Mouse (Mus musculus) embryo, embryonic 9.5 days (tissue): ENCODE data around the gene Gm13889.

Source experiments
- DNase-seq: peaks from one replicate; pipeline ENCODE4 v3.0.0-alpha.2; 2017; ENCODE audit errors: extremely low spot score

The Gm13889 gene

DNA sequence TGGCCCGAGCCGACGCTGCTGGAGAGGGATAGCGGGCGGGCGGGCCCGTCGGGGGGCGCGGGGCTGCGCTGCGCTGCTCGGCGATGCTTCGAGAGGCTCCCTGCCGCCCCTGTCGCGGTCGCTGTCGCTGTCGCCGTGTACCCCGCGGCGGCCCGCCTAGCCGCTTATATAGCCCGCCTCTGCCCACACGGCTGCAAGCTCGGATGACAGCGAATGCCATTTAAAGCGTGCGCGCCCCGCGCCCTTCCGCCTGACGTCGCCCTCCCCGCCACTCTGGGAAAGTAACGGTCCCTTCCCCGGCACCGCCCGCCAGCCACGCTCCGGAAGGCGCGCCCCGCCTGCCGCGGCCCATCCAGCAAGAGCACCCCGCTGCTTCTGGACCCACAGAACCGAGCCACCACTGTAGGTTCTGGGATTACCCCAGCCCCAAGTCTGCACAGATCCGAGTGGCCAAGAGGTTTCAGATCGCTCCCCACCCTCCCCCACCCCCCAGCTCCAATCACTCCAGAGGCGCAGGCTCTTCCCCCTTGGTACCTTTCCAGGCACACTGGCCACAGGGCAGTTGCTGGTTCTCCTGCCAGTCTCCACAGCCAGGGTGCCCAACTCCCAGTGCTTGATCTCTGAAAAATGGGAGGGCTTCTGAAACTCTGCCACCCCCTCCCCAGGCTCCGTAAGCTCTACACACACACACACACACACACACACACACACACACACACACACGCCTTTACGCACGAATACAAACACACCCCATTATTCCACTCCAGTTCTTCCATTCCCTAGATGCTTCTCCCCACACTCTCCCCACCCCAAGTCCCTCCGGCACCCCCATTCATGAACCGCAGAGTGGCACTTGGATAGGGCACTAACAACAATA, at the start of gene Gm13889:
Gm13889 (minus strand) TSS at position 294 of the 877 bp plus-strand sequence.
- peak; percentile 58 for DNase-seq

DNA sequence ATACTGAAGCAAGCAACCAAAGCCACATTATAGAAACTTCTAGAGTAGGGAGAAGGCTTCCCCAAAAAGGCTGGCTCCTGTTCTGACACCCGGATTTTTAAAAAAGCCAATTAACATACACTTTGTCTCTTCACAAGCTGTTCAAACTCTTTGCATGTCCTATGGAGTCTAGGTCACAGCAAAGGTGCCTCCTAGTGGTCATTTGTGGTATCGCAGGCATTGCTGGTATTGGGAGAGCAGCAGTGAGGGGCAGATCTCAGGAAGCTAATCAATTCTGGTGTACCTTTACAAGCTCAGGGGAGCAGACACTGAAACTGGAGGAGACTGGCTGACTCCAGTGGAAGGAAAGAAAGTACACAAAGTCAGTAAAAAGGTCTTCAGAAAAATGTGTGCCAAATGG, 45.3 kb upstream of the Gm13889 start:
- peak; percentile 77 for DNase-seq

DNA sequence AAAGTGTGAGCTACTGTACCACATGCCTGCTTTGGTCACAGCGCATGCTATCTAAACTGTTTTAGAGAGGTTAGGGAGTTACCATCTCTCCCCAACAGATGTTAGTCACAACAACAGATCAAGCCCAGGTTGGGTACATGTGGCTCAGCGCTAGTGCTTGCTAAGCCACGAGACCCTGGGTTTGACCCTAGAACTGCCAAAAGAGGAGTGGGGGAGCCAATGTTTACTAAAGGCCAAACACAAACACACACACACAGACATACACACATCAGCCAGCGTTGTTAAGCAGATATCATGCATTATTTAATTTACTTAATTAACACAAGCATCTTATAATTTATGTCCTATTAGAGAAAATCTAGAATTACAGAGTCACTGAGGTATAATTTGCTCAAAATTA, 44.9 kb upstream of the Gm13889 start:
- no peak for DNase-seq

DNA sequence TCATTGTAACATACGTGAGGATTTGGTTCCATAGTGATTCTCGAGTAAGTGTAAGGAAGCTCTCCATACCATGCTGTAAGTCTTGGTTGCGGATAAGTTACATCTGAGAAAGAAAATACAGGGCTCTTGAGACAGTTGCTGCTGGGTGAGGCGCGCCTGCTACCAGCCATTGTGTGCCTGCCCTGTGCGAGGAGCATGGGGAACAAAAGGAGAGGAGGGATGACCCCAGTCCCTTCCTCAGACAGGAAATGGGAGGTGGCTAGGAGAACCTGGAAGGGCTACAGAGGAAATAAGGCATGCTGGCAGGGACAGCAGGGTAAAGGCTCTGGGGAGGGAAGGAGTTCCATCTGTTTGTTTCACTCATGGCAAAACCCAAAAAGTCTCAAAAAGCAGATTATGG, 44.4 kb upstream of the Gm13889 start:
- no peak for DNase-seq

DNA sequence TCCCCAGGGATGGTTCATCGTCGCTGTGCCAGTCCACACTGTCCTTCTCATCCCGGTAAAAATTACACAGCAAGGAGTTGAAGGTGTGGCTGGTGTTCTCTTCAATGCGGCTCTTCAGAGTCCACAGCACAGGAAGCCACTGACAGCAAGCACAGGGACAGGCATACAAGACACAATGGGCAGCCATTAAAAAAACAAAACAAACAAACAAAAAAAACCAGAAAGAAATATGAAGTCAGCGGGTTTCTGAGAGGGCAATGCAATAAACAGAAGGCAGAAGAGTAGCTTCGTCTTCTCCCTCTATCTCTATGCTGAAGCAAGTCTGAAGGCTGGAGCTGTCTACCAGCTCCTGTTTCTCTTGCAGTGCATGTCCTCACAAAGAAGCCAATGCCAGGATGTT, 39.3 kb upstream of the Gm13889 start, which contains the start of gene Gm27027:
Gm27027 (minus strand) TSS at position 101 of the 400 bp plus-strand sequence.
- no peak for DNase-seq

DNA sequence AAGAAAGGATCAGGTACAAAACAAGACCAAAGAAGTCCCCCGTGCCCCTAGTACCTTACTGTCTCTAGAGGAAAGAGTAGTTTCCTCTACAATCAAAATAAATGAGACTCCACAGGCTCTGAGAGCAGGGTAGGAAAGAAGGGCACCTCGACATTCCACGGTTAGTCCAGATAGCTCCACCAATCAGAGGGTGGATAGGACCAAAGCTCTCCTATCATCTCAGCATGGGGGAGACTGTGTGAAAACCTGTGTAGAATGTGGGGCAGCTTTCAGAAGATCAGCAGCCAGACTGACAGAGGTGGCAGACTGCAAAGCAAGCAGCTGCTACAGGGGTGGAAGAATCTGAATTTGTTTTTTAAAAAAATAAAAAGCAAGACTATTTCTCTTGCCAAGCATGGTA, 35.8 kb upstream of the Gm13889 start:
- DNase-seq, result no peak

DNA sequence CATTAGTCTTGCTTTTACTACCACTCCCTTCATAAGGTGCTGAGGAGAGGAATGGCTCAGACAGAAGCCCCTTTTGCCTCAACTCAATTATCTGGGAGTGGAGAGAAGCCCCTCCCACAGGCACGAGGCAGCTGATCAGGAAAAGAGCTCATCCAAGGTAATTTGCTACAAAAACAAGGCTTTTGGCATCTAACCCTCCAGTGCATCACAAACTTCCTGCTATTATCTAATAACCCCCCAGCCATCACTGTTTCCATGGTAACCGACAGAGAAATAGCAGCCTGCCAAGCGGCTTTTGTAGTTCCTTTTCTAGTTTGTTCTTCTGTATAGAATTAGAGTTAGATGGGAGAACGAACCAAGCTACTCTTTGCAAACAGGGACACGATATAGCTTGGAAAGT, 35.3 kb upstream of the Gm13889 start:
- DNase-seq, result no peak

DNA sequence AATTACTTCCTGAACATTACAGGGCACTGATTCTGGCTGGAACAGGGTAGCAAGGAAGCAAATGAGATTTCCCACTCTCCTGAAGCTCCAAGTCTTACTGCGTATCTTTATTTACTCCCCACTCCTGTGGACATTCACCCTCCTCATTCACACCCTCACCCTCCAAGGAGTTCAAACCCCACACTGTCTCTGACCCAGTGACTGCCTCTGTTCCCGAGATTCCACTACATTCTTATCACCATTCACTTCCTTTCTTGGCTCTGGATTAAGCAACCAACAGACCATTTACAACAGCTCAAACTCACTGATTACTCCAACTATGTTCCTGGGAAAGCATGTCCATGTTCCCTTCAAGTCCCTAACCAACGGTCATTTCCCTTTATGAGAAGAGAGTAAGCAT, 34.3 kb upstream of the Gm13889 start:
- no peak for DNase-seq

DNA sequence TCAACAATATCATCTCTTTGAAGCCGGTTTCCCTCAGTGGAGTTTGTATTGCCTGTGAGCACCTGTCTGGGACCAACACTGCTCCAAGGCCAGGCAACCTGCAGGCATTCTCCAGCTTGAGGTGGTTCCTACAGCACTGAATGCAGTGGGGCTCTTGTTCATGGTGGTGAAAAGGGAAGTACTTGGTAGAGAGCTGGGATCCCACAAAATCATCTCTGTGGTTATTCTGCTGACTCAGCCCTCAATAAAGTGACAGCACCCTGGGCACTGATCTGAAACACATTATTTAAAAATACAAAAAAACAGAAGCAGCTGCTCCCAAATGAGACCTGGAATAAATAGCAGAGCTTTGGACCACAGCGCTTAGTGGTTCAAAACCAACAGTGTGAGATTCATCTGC, 31.4 kb upstream of the Gm13889 start:
- no peak for DNase-seq

DNA sequence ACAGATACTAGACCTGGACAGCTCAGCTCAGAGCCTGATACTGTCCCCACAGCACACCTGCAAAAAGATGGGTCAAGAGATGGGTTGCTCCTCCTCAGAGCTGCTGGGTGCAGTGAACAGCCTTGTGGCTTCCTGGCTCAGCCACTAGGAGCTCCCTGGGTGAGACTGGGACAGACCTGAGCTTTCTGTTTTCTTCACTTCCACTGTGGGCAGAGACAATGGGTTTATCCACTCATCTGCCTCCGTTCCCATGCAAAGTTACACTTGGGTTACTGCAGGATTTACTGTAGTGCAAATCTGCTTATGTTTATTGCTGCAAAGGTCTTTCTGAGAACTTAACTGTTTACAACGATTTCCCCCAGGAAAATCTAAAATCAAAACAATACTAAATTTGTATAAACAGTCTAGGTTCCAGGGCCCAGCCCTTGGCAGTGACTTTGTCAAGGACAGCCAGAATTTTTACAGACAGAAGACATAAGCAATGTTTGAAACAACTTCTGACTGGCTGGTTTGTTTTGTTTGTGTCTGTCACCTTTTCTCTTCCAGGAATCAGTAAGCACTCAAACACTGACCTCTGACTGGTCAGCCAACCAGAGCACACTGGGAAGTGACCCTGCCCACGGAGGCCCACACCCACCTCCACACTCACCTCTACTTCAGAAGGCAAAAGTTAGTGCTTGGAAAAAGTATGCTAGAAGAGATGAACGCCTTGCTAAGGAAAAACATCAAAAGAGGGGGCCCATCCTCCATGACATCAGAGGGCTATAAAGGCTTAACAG, 25.6 kb upstream of the Gm13889 start:
- no peak for DNase-seq

DNA sequence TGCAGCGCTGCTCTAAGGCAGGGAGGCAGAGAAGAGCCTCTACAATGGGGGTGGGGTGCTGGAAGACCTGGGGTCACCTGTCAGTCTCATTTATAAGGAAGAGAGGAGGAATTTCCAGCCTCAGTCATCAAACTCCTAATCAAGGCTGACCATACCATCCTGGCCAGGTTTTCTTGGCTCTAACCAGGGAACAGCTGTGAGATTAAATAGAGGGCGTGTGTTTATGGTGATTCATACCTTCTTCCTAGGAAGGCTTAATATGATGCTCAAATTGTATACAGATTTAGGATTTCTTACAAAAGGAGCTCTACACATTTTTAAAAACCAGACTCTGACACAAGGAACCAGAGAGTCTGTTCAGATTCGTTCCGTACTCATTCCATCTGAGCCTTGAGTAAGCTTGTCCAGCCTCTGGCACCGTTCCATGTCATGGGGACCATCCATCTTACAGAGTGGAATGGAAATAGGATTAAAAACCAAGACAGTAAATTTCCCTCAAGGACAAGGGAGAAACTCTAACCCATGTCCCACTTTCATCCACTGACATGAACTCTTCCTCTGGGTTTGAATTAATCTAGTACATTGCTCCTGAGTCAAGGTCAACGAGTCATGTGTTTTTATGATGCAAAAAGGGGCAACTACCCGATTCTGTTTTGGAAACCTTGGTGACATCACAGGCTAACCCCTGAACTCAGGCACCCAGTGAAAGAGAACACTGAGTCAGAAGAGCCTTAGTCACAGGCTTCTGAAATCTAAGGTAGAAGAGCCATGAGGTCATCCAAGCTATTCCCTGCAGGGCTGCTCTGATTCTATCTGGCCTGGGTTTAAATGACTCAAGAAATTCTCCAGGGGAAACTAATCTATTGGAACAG, 22.5 kb upstream of the Gm13889 start:
- no peak for DNase-seq

DNA sequence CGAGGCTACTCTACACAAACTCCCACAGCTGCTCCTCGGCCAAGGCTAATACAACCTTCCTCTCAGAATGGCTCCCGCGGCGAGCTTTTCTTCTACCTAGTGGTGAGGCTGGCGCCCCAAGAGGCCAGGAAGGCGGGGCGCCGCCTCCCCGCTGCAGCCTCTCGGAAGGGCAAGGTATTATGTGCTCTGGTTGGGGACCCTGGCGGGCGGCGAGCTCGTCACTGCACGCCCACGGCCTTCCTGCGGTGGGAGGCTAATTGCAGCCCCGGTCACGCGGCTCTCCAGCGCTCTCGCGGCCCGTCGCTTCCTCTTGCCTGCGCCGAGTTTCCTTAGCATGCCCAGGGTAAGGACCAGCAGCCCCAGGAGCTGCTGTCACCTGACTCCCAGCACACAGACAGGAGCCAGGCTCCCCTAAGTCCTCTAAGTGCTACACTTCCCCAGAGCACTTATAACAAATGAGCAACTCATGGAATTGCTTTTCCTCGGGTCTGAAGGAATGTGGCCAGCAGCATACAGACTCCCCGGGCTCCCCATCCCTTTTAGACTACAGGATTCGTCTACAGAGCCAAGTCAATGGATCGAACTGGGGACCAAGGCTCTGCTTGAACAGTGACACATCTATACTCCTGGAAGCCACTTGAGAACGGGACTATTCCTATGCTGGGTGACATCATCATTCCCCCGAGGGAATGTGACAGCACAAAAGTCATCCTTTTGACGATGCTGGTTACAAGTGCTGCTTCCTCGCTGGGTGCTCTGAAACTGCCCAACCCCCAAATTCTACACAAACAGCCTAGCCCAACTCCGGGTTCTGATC, 19.6 kb upstream of the Gm13889 start:
- peak; percentile 59 for DNase-seq

DNA sequence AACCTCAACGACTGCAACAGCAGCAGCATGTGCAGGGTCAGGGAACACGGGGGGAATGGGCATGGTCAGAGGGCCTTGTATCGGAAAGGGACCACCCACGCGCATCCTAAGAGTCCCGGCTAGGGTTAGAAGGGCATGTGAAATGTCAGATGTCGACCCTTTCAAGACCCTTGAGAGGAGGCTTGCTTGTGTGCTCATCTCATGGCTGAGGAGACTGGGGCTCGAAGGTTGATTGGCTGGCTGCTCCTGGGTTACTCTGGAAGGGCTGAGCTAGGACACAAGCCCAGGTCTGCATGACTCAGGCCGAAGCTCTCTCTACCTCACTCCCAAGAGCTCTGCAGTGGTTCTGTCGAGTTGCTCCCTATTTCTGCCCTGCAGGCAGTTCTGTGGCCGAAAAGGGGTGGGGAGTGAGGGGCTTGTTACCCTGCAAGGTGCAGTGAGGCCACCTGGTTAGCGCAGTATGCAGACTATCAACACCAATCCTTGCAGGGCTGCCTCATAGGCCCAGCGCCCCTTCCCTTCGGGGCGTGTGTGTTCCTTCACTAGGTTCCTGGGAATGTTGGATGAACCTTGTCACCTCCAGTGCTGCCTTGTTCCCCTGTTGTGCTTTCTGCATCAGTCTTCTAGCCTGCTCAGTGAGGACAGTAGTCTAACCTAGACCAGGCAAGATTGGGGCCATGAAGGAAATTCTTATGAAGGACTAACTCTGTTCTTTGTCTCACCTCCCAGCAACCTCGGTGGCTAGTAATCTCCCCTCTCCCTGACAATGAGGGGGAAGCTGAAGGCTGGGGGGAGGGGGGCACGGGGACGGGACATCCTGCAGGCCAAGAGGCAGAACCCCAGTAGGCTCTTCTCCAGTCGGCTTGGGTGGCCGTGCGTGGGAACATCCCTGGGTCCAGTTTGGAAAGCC, 18.8 kb upstream of the Gm13889 start:
- DNase-seq, result peak; percentile 49

DNA sequence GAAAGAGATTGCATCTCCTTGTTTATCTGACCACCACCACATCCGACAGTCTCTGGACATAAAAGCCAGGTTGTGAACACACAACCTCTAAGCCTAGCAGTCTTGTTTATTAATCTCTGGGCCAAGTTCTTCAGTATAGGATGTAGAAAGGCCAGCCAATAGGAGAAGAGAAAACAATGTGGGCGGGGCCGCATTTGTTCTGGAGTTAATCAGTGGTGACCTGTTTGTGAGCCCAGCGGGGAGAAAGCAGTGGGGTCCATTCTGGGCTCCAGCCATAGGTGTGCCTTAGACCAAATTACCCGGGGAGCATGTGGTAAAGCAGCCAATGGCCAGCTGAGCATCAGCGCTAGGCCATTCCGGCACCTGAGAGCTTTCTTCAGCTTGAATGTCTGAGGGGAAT, 18.0 kb upstream of the Gm13889 start:
- no peak for DNase-seq

DNA sequence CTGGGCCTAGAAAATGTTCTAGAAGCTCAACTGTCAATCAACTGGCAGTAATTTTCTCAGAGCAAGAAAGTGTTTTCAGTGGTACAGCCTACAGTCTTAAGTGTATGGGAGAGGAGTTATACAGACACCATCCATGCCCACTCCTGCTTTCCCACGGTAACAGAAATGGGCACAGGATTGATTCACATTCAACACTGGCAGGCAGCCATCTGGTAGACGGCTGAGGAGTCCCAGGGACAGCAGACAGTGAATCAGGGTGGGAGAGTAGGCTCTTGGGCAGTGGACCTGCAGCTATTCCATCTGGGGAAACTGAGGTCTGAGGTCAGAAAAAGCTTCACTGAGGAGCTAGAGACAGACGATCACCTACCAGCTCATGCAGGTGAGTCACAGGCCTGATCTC, 14.6 kb upstream of the Gm13889 start:
- no peak for DNase-seq

DNA sequence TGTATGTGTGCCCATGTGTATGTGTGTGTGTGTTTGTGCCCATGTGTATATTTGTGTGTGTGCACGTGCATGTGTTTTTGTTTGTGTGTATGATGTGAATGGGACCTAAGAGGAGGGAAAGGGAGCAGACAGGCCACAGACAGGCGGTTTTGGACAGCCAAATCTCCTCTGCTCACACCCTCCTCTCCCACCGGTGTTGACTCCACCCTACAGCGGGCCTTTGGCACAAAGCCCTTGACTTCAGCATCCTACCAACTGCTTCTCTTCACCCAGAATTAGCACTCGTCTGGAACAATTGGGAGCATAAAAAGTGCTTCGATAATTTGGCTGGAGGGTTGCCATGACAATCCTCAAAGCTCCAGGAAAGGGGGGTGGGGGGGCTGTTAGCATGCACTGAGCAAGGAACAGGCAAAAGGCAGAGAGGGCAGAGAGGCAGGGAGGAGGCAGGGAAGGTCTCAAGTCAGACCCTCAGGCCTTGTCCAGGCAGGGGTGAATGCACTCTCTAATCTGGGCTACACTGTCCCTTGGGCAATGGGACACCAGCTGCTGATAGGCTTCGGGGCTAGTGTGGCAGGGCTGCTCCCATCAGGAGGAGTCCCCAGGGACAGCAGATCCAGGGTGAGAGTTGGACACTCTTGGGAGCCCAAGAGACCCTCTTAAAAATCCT, 7.6 kb upstream of the Gm13889 start:
- DNase-seq, result no peak

DNA sequence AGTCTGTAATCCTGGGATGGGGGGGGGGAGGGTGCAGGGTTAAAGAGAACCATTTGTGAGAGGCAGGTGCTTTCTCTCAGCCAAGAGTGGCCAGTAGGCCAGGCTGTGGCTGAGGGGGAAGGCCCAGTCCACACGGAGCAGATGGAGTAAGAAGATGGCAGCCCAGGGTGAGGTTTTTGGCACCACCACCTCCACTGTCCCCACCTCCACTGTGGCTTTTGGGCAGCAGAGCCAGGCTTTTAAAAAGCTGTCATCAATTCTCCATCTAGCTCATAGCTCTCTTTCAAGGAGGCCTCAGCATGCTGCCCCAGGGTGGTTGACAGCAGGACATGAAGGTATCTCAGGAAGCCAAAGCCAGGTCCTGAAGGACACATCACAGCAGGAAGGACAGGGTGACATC, 6.8 kb upstream of the Gm13889 start:
- no peak for DNase-seq

DNA sequence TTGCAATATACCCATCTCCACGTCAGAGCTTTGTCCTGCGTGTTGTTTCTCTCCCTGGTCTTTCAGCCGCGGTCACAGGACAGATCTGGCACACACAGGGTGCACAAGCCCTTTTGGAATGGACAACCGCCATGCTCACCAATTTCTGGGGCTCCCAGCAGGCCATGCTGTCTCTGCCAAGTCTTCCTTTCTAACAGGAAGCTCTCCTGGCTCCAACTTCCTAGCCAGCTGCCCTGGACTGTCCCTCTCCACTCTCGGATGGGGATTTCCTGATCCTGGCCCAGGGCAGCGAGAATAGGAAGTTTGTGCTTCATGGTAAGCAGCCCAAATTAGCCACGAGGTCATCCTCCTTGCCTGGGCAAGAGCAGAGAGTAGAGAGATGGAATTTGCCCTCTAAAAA, 4.7 kb upstream of the Gm13889 start:
- DNase-seq, result no peak

DNA sequence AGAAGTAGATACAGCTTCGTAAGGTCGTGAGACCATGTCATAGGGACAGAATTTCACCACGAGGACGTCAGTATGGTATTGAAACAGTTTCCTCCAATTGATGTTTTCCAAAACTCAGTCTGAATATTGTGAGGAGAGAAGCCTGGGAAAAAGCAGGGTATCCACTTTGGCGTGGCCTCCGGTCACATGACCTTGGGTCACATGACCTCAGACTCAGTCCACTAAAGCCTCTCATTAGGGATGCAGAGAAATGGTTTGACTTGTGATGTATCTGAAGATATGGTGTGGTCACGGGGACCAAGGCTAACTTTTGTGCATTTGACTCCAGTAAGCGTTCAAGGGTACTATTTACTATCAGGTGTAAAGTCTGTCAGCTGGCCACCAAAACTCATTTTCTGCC, 2.3 kb upstream of the Gm13889 start:
- no peak for DNase-seq

DNA sequence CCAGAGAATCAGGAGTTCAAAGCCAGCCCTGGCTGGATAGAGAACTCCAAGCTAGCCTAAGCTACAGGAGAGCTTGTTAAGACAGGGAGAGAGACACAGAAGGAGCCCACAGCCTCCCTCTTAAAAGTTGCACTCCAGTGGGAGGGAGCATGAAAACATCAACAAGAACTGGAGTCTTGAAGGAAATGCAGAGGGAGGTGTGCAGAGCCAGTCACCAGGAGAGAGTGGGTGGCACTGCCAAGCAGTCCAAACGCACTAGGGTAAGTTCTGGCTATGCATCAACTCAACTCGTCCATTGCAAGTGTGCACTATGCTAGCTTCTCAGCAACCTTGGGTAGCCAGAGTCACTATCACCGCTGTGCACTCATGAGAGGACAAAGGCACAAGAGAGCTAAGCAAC, 1.2 kb upstream of the Gm13889 start:
- no peak for DNase-seq
